Mouse (Mus musculus) limb, embryonic 11.5 days (tissue): Measurements from ENCODE around the gene Rbl1. TPM values are rescaled to one million over a fixed set of nuclear protein-coding genes. Genes with fewer than 3 reads are reported as not detected.

Experiments
- ATAC-seq: fragments of 200-750 bp; cut with Nextera tagmentation; 2 replicates; pipeline ENCODE4 v1.8.0; 2017; ENCODE audit warnings: low read depth; ENCODE audit not compliant: insufficient number of reproducible peaks, low FRiP score, low TSS enrichment
- DNase-seq: peaks from one replicate; pipeline ENCODE4 v3.0.0-alpha.2; 2015; ENCODE audit warnings: low spot score
- H3K27ac ChIP-seq: fragments of 300-500 bp; sonication (generic); replicated peaks from 2 replicates; pipeline ENCODE4 v1.5.1; 2014; ENCODE audit warnings: low read depth, mild to moderate bottlenecking, low read length
- H3K27me3 ChIP-seq: fragments of 300-500 bp; sonication (generic); 2 replicates; pipeline ENCODE4 v1.6.1; 2014; ENCODE audit warnings: mild to moderate bottlenecking, low read length, mixed read lengths; ENCODE audit not compliant: control insufficient read depth, insufficient read depth
- H3K36me3 ChIP-seq: fragments of 300-500 bp; sonication (generic); 2 replicates; pipeline ENCODE4 v1.6.1; 2014; ENCODE audit warnings: mild to moderate bottlenecking, low read length, moderate library complexity, mixed read lengths; ENCODE audit not compliant: control insufficient read depth, insufficient read depth
- H3K4me1 ChIP-seq: fragments of 300-500 bp; sonication (generic); 2 replicates; pipeline ENCODE4 v1.6.1; 2014; ENCODE audit warnings: low read length, mixed read lengths; ENCODE audit not compliant: control insufficient read depth, insufficient read depth
- H3K4me2 ChIP-seq: fragments of 300-500 bp; sonication (generic); 2 replicates; pipeline ENCODE4 v1.6.1; 2014; ENCODE audit warnings: low read depth, mild to moderate bottlenecking, moderate library complexity; ENCODE audit not compliant: severe bottlenecking
- H3K4me3 ChIP-seq: fragments of 300-500 bp; sonication (generic); 2 replicates; pipeline ENCODE4 v1.5.1; 2014; ENCODE audit warnings: low read depth, low read length
- H3K9ac ChIP-seq: fragments of 300-500 bp; sonication (generic); 2 replicates; pipeline ENCODE4 v1.6.1; 2014; ENCODE audit warnings: mild to moderate bottlenecking, low read length
- H3K9me3 ChIP-seq: fragments of 300-500 bp; sonication (generic); 2 replicates; pipeline ENCODE4 v1.6.1; 2016; ENCODE audit warnings: low read length; ENCODE audit not compliant: control insufficient read depth
- WGBS: fragments of 180-500 bp; shearing (Covaris S2); extraction: QIAGEN DNeasy Blood & Tissue Kit; methylation state at CpG from one replicate; pipeline ENCODE4 v1.1.7; 2014; 5-methylcytosine and 5-hydroxymethylcytosine counted together
- polyA plus RNA-seq: library from polyadenylated mRNA; unstranded; fragments of >200 nt; fragmentation: Nextera tagmentation; extraction: Ambion mirVana; gene quantifications from 2 replicates; pipeline ENCODE4 v1.2.1, GENCODE M21; 2014

Gene Rbl1
- polyA plus RNA-seq, 1 experiment from 2014 or later, result 30.8 TPM

- ATAC-seq (no peak), DNase-seq (no peak)
- Histone ChIP-seq H3K4me2 (no peak overlapping the region), H3K4me3 (no peak overlapping the region), H3K36me3 (peaks cover 9% of the 10 kb centered on the region), H3K9ac (no peak overlapping the region), H3K9me3 (no peaks in the 10 kb centered on the region), H3K27me3 (no peaks in the 10 kb centered on the region), H3K4me1 (no peaks in the 10 kb centered on the region), H3K27ac (no peak overlapping the region)
- WGBS, result 92% methylated on average over 13 of the region's 13 CpGs
Measured at GRCm38 (mm10) chr2:157185022-157185660, 19.2 kb downstream of the Rbl1 start.

- WGBS, result 78% methylated on average over 6 of the region's 6 CpGs
- no peak overlapping the region for H3K9ac ChIP-seq
Measured at GRCm38 (mm10) chr2:157178167-157178566, 26.2 kb downstream of the Rbl1 start.

GRCm38 (mm10) chr2:157176248-157176647 lies 28.1 kb downstream of the Rbl1 start:
- peaks cover 4% of the 10 kb centered on the region for H3K36me3 ChIP-seq
- no peaks in the 10 kb centered on the region for H3K4me1 ChIP-seq
- H3K9me3 ChIP-seq, result no peaks in the 10 kb centered on the region
- H3K9ac ChIP-seq, result no peak overlapping the region
- no peak overlapping the region for H3K27ac ChIP-seq
- 88% methylated on average over 3 of the region's 3 CpGs for WGBS
- no peak overlapping the region for H3K4me2 ChIP-seq
- H3K4me3 ChIP-seq, result no peak overlapping the region
- no peaks in the 10 kb centered on the region for H3K27me3 ChIP-seq
- ATAC-seq (no peak), DNase-seq (no peak)

More at GRCm38 (mm10) chr2:157178167-157178566, 26.2 kb downstream of the Rbl1 start:
- Histone ChIP-seq H3K4me2 (no peak overlapping the region), H3K4me1 (no peaks in the 10 kb centered on the region), H3K27me3 (no peaks in the 10 kb centered on the region), H3K27ac (no peak overlapping the region), H3K4me3 (no peak overlapping the region), H3K9me3 (no peaks in the 10 kb centered on the region), H3K36me3 (peaks cover 5% of the 10 kb centered on the region)
- no peak for DNase-seq
- ATAC-seq, result no peak

- WGBS, result 70% methylated on average over 5 of the region's 5 CpGs
- no peak overlapping the region for H3K9ac ChIP-seq
- no peak for DNase-seq
- no peak overlapping the region for H3K4me3 ChIP-seq
- no peaks in the 10 kb centered on the region for H3K4me1 ChIP-seq
- H3K4me2 ChIP-seq, result no peak overlapping the region
- peaks cover 4% of the 10 kb centered on the region for H3K36me3 ChIP-seq
- ATAC-seq, result no peak
- H3K27ac ChIP-seq, result no peak overlapping the region
- H3K27me3 ChIP-seq, result no peaks in the 10 kb centered on the region
- H3K9me3 ChIP-seq, result no peaks in the 10 kb centered on the region
Measured at GRCm38 (mm10) chr2:157174416-157174815, 29.9 kb downstream of the Rbl1 start.

- WGBS, result 93% methylated on average over 6 of the region's 6 CpGs
- ATAC-seq (no peak), DNase-seq (no peak)
Measured at GRCm38 (mm10) chr2:157173555-157173954, 30.8 kb downstream of the Rbl1 start.

GRCm38 (mm10) chr2:157172984-157173383 lies 31.4 kb downstream of the Rbl1 start:
- Histone ChIP-seq H3K4me3 (no peak overlapping the region), H3K9ac (no peak overlapping the region), H3K27me3 (no peaks in the 10 kb centered on the region), H3K9me3 (no peaks in the 10 kb centered on the region), H3K27ac (no peak overlapping the region), H3K36me3 (peaks cover 4% of the 10 kb centered on the region), H3K4me1 (no peaks in the 10 kb centered on the region), H3K4me2 (no peak overlapping the region)
- ATAC-seq (no peak), DNase-seq (no peak)
- WGBS, result 91% methylated on average over 6 of the region's 6 CpGs

More at GRCm38 (mm10) chr2:157173555-157173954, 30.8 kb downstream of the Rbl1 start:
- H3K36me3 ChIP-seq, result peaks cover 4% of the 10 kb centered on the region
- H3K4me3 ChIP-seq, result no peak overlapping the region
- H3K9me3 ChIP-seq, result no peaks in the 10 kb centered on the region
- no peaks in the 10 kb centered on the region for H3K27me3 ChIP-seq
- H3K4me1 ChIP-seq, result no peaks in the 10 kb centered on the region
- no peak overlapping the region for H3K9ac ChIP-seq
- no peak overlapping the region for H3K4me2 ChIP-seq
- no peak overlapping the region for H3K27ac ChIP-seq

- WGBS, result 71% methylated on average over 6 of the region's 6 CpGs
- H3K27ac ChIP-seq, result no peak overlapping the region
- H3K4me3 ChIP-seq, result no peak overlapping the region
- no peak overlapping the region for H3K4me2 ChIP-seq
- ATAC-seq (no peak), DNase-seq (no peak)
- H3K9ac ChIP-seq, result no peak overlapping the region
- peaks cover 2% of the 10 kb centered on the region; the same call in 1 of the 2 replicates for H3K36me3 ChIP-seq
- no peaks in the 10 kb centered on the region for H3K9me3 ChIP-seq
- no peaks in the 10 kb centered on the region for H3K4me1 ChIP-seq
- H3K27me3 ChIP-seq, result no peaks in the 10 kb centered on the region
Measured at GRCm38 (mm10) chr2:157170626-157171025, 33.7 kb downstream of the Rbl1 start.

- Histone ChIP-seq H3K9ac (no peak overlapping the region), H3K27ac (no peak overlapping the region), H3K4me1 (no peaks in the 10 kb centered on the region), H3K4me2 (no peak overlapping the region), H3K36me3 (peaks cover 2% of the 10 kb centered on the region; the same call in 1 of the 2 replicates), H3K4me3 (no peak overlapping the region), H3K27me3 (no peaks in the 10 kb centered on the region), H3K9me3 (no peaks in the 10 kb centered on the region)
- ATAC-seq, result no peak
- no peak for DNase-seq
- 51% methylated on average over 5 of the region's 5 CpGs for WGBS
Measured at GRCm38 (mm10) chr2:157170166-157170565, 34.2 kb downstream of the Rbl1 start.
